Mouse (Mus musculus): Measurements from ENCODE around the gene Actrt2.

Gene Actrt2

DNA sequence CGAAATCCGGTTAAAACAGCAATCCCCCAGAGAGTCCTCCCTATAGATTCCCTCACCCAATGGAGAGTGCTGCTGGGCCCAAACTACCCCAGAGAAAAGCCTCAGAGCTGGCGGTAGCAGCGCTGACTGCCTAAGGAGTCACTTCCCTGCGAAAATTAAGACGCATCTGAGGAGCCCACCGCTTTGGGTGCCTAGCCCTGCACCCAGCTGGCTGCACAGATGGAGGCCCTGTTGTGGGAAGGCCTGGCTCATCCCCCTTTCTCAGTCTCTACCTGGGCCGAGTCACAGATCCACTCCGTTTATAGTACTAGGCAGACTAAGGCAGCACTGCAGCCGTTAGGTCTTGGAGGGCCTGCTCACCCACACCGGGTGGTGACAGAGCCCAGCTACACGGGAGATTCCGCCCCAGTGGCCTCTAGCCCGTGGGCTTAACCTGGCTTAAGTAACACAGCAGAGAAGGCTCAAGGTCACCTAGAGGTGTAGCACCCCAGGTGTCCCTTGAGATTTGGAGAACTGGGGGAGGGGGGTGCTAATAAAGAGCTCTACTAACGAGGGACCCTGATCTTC, 29.3 kb downstream of the Actrt2 start:
- DNase-seq (ENCODE audit: low read depth, low spot score): no peak

DNA sequence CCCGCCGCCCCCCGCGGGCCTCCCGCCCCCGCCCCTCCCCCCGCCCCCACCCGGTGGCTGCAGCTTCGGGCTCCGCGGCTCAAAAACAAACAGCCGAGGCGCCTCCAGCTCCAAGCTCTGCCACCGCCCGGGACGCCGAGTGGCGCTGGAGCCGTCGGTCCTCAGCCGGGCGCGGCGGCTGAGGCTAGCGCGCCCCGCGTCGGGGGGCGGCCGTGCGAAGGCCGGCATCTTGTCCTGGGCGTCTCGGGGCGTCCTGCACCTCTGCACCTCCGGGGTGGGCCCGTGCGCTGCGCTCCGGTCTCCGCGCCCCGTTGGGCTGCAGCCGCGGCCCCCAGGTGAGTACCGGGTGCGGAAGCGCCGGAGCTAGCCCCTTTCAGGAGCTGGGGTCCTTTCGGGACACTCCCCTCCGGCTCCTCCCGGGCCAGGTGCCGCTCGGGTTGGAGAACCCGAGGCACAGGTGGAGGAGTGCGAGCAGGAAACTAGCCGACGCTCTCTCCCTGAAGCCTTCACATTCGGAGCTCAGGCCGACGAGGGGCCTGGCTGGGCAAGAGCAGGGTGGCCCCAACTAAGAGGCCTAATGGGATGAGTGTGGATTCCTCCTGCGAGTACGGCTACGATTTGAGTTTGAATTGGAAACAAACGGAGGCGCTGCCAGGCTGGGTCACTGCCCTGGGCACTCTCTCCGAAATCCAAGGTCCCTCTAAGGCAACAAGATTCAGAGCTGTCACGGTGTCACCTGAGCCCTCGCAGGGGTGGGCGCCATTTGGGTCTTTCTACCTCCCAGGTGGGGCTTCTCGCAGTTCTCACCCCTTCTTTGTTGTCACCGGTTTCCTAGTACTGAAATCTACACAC, 30.0 kb downstream of the Actrt2 start:
- no peak for DNase-seq (ENCODE audit: low read depth, low spot score)

DNA sequence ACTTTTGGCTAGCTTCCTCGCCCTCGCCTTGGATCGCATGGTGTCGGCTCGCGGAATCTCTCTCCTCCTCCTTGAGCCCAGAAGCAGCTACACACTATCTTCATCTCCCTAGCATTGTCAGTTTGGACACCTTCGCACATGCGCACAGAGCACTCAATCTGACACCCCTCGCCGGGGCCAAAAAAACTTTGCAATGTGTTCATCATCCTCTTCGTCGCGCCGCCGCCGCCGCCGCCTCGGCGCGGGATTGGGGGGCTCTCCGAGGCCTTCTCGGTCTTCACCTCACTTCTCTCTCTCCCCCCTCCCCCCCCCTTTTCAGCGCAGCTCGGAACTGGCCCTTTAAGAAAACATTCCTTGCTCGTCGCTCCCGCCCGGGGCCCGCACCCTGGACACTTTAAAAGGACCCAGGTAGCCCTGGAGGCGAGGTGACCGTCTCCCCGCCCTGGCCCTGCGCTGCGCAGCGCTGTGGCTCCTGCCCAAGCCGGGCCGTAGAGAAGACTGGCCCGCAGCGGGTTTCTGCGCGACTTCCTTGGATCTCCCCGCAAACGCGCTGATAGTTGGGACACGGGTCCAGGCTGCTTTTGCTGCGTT, 30.9 kb downstream of the Actrt2 start, which contains the start of gene Prdm16:
Prdm16 (minus strand) TSS at position 153 of the 591 bp plus-strand sequence.
- no peak for DNase-seq (ENCODE audit: low read depth, low spot score)

DNA sequence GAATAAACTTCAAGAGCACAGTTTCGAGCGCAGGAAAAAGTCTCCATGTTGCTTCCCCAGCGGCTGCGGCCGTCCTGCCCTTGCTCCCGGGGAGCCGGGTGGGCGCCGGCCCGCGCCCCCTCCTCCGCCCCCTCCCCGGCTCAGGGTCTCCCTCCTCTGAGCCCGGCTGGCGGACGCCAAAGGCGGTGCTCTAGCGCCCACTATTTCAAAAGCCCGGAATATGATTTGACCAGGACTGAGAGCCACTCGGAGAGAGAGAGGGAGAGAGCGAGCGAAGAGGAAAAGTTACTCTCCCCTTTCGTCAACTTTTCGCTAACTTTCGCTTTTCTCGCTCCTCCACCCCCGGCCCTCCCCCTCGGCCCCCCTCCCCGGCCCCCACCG, 31.6 kb downstream of the Actrt2 start:
- no peak for DNase-seq (ENCODE audit: low read depth, low spot score)

DNA sequence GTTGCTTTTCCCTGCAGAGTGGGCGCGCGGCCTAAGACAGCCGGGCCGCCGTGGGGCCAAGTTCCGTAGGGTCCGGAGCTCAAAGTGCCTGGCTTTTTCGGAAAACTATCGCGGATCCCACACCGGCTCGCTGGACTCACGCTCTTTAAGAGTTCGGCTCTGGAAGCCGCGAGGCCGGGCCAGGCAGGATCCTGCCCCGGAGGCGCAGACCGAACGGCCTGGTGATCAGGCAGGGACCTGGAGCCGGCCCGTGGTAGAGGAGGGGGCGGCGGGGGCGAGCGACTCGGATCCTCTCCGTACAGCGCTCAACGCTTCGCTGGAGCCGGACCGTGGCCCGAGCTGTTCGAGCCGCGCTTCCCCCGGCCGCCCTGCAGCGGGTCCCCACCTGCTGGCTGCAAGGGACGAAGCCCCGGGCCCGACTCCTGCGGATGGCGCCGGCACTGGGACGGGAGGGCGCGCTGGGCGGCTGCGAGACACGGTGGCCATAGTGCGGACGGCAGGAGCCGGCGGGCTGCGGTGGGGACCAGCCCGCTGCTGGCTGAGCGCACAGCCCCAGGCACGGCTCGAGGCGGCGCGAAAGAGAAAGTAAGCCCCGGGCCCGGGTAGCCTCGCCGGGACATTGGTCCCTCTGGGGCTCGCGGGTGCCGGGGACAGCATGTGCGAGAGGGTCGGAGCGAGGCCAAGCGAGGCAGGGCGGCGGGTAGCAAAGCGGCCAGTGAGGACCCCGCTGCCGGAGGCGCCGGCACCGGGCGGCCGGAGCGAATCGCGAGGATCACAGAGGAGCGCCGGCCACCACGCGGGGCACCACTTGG, 32.2 kb downstream of the Actrt2 start:
- DNase-seq (ENCODE audit: low read depth, low spot score): no peak

DNA sequence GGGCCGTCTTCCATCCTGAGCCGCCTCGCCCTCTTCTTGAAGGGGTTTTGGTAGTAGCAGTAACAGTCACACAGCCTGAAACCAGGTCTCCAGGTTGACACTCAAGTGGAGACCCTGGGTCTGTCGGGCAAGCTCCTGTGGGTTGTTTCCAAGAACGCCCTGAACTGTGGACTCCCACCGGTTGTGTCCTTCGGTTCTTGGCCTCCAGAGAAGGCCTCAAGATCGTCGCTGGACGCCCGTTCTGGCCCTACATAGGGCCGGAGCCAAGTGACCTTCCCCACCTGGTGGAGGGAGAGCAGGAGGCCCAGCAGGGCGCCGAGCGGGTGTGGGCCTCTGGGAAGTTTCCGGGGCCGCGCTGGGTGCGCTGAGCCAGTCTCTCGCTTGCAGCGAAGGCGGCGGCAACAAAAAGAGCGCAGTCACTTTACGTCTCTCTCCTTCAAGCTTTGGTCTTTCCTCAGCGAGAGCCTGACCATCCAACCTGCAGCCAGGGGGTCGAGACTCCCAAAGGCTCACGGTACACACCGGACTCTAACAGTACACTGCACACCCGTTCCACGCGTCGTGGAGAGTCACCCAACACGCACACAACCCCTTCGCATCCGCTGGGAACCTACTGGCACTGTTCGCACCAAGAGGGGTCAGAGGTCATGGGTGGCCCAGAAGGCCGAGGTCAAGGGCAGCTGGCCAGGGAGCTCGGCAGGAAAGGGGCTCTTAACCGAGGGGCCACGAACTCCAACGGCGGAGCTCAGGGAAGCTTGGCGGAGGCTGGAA, 33.0 kb downstream of the Actrt2 start:
- DNase-seq (ENCODE audit: low read depth, low spot score): no peak

DNA sequence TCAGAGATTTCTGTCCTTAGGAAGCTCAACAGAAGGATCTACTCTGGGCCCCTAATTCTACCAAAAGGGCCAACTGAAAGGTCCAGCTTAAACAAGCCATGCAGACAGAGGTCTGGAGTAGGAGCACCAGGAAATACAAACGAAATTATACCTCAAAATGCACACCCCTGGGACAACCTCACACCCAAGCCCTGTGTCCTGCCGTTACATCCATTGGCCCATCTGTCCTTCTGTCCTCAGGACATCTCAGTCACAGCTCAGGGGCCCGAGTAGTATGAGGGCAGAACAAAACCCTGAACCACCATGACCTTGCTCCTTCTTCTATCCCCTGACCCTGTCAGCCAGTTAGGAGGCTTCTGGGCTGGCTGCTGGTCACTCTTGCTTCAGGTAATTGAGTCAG, 33.7 kb downstream of the Actrt2 start:
- DNase-seq (ENCODE audit: low read depth, low spot score): no peak

DNA sequence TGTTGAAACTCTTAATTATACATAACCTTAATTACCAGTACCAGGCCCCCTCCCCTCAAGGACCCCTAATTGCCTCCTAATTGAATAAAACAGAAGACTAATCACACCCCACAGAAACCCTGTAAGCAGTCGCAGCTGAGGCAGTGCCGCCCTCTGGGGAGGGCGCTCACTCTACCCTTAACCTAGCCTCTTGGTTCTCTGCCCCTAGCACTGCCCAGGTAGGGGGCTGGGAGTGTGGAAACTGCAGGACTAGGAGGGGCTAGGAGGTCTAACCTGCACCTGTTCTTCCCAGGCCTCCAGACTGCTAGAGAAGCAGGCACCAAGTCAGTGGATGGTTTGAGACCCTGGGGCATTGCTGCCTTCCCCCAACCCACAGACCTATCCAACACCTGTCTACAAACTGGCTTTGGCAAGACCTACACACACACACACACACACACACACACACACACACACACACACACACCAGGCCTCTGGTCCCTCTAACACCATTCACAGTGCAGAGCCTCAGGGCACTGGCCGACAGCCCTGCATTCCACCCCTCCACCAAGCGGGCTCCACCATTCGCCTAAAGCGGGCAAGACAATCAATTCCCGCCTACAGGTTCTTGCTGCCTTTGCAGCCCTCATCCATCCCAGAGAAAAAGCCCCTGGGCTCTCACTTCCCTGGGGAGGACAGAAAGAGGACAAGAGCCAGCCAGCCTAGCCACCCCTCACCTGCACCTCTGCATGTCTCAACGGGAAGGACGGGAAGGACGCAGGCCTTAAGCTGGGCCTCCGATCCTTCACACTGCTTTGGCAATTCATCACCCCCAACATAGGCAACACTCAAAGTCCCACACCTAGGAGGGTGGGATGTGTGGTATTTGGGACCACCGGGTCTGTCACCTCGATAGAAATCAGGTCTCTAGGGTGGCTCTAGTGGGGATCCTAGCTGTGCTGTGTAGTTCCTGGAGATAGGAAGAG, 34.6 kb downstream of the Actrt2 start:
- DNase-seq (ENCODE audit: low read depth, low spot score): no peak

DNA sequence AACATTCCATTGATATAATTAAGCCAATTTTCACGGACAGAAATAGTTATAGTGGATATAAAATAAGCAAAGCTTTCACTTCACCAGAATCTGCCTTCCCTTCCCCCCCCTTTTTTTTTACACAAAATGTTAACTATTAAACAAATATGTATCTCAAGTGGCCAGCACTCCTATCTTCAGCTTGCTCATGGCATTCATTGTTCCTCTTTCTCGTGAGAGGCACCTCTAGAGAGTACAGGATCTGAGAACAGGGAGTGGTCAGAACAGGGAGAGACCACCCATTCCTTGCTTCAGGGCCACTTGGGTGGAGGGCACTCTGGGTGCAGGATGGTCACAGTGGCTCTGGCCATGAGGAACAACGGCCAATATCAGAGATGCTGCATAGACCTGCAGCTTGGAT, 36.9 kb downstream of the Actrt2 start:
- DNase-seq (ENCODE audit: low read depth, low spot score): no peak

DNA sequence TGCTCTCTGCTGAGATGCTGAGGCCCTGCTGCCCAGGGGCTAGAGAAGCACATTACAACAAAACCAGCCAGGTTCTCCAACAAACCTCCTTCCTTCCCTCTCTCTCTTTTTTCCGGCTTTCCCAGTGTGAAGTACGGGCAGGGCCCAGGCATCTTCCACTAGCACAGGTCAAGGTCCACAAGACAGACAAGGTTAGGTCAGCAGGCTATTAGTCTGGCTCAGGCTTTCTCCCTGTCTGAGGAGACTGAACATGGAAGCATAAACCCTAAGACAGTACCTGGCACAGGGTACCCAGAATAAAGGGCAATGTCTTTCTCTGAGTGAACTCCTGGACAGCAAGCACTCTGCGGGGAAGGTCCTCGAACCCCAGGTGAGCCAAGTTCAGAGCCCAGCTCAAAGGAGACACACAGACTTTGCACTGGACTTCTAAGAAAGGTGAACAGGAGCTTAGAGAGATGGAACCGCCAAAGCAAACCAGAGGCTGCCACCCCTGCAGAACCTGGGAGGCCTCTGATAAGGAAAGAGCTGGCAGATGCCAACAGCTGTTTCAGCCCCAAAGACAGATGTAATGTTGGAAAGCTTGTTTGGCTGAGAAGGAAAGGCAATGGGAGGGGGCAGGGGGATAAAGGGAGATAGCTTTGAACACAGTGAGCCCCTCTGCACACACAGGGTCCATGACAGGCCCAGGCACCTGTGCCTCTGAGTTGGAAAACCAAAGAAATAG, 40.1 kb downstream of the Actrt2 start:
- no peak for DNase-seq (ENCODE audit: low read depth, low spot score)

DNA sequence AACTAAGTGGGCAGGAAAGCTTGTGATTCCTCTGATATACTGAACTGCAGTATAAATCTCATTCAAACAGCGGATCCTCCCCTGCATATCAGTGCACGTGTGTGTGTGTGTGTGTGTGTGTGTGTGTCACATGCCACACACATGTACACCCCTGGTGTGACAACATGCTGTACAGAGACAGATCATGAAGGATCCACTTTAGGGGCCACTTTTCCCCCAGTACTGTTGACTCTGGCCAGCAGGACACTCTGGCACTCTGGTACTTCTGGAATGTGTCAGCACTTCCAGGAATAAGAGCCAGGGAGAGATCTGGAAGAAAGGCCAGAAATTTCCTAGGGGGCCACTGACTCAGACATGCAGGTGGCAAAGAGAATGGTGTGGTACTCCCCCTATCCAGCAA, 41.4 kb downstream of the Actrt2 start:
- DNase-seq (ENCODE audit: low read depth, low spot score): no peak

DNA sequence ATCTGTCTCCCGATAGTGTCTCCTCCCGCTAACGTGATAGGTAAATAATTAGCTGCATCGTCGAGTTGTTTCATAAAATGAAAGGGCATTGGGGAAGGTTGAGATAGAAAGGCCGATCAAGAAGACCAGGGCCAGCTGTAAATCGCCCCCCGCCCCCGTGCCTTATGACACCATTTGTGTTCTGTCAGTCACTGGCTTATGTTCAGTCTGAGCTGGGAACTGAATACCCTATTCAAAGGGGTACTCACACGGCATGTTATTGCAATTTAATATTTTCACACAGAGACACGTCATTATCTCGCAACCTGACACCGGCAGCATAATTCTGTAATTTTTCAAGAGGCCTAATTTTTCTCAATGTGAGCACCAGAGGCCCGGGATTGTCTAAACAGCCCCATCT, 42.0 kb downstream of the Actrt2 start:
- no peak for DNase-seq (ENCODE audit: low read depth, low spot score)

DNA sequence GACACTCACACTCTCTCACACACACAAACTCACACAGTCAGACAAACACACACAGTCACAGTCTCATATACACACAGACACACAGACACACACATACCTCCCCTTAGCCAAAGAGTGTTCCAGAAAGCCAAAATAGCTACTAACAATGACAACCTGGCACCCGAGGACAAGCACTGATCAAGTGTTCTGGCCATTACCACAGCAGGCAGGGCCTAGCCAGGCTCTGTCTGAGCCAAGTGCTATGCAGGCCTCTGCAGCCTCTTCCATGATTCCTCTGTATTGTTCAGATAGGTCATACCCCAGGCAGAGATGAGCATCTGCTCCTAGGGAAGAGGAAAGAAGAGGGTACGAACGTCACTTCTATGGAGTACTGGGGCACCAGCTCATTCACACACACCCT, 44.4 kb downstream of the Actrt2 start:
- no peak for DNase-seq (ENCODE audit: low read depth, low spot score)

DNA sequence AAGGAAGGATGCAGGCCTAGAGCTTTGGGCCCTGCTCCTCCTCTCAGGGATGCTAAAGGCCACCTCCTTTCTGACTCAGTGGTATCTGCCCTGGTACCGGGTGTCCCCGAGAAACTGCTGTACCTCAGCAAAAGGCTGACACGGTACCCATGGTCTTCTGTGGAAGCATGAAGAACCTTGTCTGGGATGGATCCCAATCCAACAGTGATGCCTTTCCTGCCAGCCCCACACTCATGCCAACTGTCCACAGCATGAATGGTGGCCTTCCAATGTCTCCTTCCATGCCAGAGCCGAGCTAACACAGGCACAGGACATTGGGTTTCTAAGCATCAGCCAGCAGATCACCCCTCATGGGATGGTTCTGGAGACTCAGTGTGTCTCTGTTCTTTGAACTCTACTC, 45.1 kb downstream of the Actrt2 start:
- DNase-seq (ENCODE audit: low read depth, low spot score): no peak
